Comparison of ENCODE assay signal across 21 mouse cellular contexts in the genomic region with DNA sequence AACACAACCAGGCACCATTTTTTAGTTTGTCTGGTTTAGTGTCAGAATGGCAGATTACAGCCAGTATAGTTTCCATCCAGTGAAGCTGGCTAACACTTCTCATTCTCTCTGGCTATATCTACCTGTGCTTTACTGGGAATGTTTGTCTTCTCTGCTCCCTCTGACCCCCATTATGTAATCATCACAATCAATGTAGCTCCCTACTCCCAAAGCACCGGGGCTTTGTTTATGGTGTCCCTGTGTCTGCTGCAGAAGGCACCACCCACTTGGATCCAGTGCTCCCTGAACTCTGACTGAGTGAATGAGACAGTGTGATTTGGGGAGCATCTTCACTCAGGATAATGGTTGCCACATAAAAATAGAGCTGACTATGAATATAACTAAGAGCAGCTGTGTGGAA.
A peak's percentile ranks its signal among the peaks of the same experiment; 100 is the strongest.
DNase-seq lines count a peak whose midpoint lies in the region; ATAC-seq and TF ChIP-seq lines count a peak whose summit lies in the region.
"Had no signal": no experiment of that assay in that cellular context is flagged by ENCODE, and none has a peak within 500 bp of the region (broad histone marks: within the 10 kb centered on the region; RNA-seq: fewer than 3 reads in every experiment).

No protein-coding gene starts in this region.

- no peak for TF ChIP-seq CTCF in liver, postnatal 0 days (IDR thresholded peaks at IDR 0.05; ENCODE audit: low read depth)
- TF ChIP-seq CTCF in intestine, postnatal 0 days (IDR thresholded peaks at IDR 0.05; ENCODE audit: low read depth), result no peak
- TF ChIP-seq CTCF in midbrain, postnatal 0 days (IDR thresholded peaks at IDR 0.05), result no peak

- TF ChIP-seq EP300 in liver, postnatal 0 days (IDR thresholded peaks at IDR 0.05; ENCODE audit: low read depth), result no peak

- no peaks in the 10 kb centered on the region for H3K27me3 ChIP-seq in liver, embryonic 13.5 days
- no peaks in the 10 kb centered on the region for H3K27me3 ChIP-seq in liver, postnatal 0 days (ENCODE audit: insufficient read depth, low read length)
- H3K27me3 ChIP-seq in intestine, postnatal 0 days (replicated peaks; ENCODE audit: control insufficient read depth, insufficient read depth, low read length), result no peaks in the 10 kb centered on the region
- no peaks in the 10 kb centered on the region for H3K27me3 ChIP-seq in midbrain, postnatal 0 days (ENCODE audit: insufficient read depth, low read length)
- H3K27me3 ChIP-seq: forebrain, embryonic 13.5 days had no signal

- no peak overlapping the region for H3K27ac ChIP-seq in liver, embryonic 13.5 days
- H3K27ac ChIP-seq in liver, postnatal 0 days (ENCODE audit: low read depth), result no peak overlapping the region
- H3K27ac ChIP-seq in intestine, postnatal 0 days (ENCODE audit: low read depth, low read length), result no peak overlapping the region
- no peak overlapping the region for H3K27ac ChIP-seq in midbrain, postnatal 0 days (ENCODE audit: low read depth, low read length)
- H3K27ac ChIP-seq: forebrain, embryonic 10.5 days; forebrain, embryonic 13.5 days; hindbrain, embryonic 14.5 days; hindbrain, postnatal 0 days had no signal

- WGBS in liver, embryonic 13.5 days (ENCODE audit: insufficient replicate concordance), result 42% methylated on average over 1 of the region's 1 CpGs
- WGBS in liver, postnatal 0 days (ENCODE audit: insufficient replicate concordance), result 35% methylated on average over 1 of the region's 1 CpGs
- 4% methylated on average over 1 of the region's 1 CpGs for WGBS in intestine, postnatal 0 days
- WGBS in midbrain, postnatal 0 days, result 50% methylated on average over 1 of the region's 1 CpGs

- no peaks in the 10 kb centered on the region for H3K36me3 ChIP-seq in liver, embryonic 13.5 days
- H3K36me3 ChIP-seq in liver, postnatal 0 days (replicated peaks; ENCODE audit: insufficient read depth, low read length), result no peaks in the 10 kb centered on the region
- no peaks in the 10 kb centered on the region for H3K36me3 ChIP-seq in intestine, postnatal 0 days (ENCODE audit: control insufficient read depth, insufficient read depth)
- no peaks in the 10 kb centered on the region for H3K36me3 ChIP-seq in midbrain, postnatal 0 days (ENCODE audit: insufficient read depth, low read length)
- H3K36me3 ChIP-seq: forebrain, embryonic 10.5 days had no signal

- peak; percentile 52 for DNase-seq in heart, adult 11 months
- DNase-seq in heart, postnatal 10 days, result no peak
- DNase-seq in liver, embryonic 13.5 days, result no peak
- DNase-seq in liver, postnatal 0 days, result peak; percentile 16
- no peak for DNase-seq in midbrain, postnatal 0 days (ENCODE audit: low spot score)
- DNase-seq: adrenal gland, adult 8-10 months; adrenal gland, postnatal 25 days; cerebellum, adult 18-20 months; cerebellum, adult 9-10 months; cerebellum, postnatal 14 days; gastrocnemius, postnatal 10 days; gastrocnemius, postnatal 36 days; heart, postnatal 36 days had no signal

- H3K9me3 ChIP-seq in liver, embryonic 13.5 days (replicated peaks), result 0 out of 2 replicates have a peak, but pooled peaks cover 2% of the 10 kb centered on the region
- no peaks in the 10 kb centered on the region for H3K9me3 ChIP-seq in liver, postnatal 0 days (ENCODE audit: low read length)
- H3K9me3 ChIP-seq in intestine, postnatal 0 days (ENCODE audit: control insufficient read depth), result no peaks in the 10 kb centered on the region
- H3K9me3 ChIP-seq in midbrain, postnatal 0 days (ENCODE audit: low read length), result no peaks in the 10 kb centered on the region
- H3K9me3 ChIP-seq: forebrain, embryonic 10.5 days; forebrain, embryonic 13.5 days had no signal

- intact Hi-C loops in heart, postnatal 10 days (cut with DNase I), result no loop called here

- no peak overlapping the region for H3K4me2 ChIP-seq in liver, embryonic 13.5 days
- no peak overlapping the region for H3K4me2 ChIP-seq in liver, postnatal 0 days (ENCODE audit: low read depth, low read length)
- no peak overlapping the region for H3K4me2 ChIP-seq in intestine, postnatal 0 days (replicated peaks; ENCODE audit: low read depth)
- no peak overlapping the region for H3K4me2 ChIP-seq in midbrain, postnatal 0 days (ENCODE audit: low read depth, low read length, poor library complexity, severe bottlenecking)
- H3K4me2 ChIP-seq: forebrain, embryonic 13.5 days; heart, embryonic 11.5 days; hindbrain, embryonic 14.5 days had no signal

- H3K9ac ChIP-seq in liver, embryonic 13.5 days, result no peak overlapping the region
- H3K9ac ChIP-seq in liver, postnatal 0 days (replicated peaks), result no peak overlapping the region
- H3K9ac ChIP-seq in intestine, postnatal 0 days (ENCODE audit: low read depth, low read length), result no peak overlapping the region
- H3K9ac ChIP-seq in midbrain, postnatal 0 days (replicated peaks; ENCODE audit: low read length, poor library complexity, severe bottlenecking), result no peak overlapping the region
- H3K9ac ChIP-seq: forebrain, embryonic 13.5 days; hindbrain, embryonic 14.5 days had no signal

- H3K4me1 ChIP-seq in liver, embryonic 13.5 days (replicated peaks), result no peaks in the 10 kb centered on the region
- H3K4me1 ChIP-seq in liver, postnatal 0 days (ENCODE audit: insufficient read depth), result no peaks in the 10 kb centered on the region
- H3K4me1 ChIP-seq in intestine, postnatal 0 days (replicated peaks; ENCODE audit: control insufficient read depth, insufficient read depth, low read length), result no peaks in the 10 kb centered on the region
- no peaks in the 10 kb centered on the region for H3K4me1 ChIP-seq in midbrain, postnatal 0 days (ENCODE audit: insufficient read depth, low read length)
- H3K4me1 ChIP-seq: forebrain, embryonic 10.5 days; forebrain, embryonic 13.5 days had no signal

- ATAC-seq in liver, embryonic 13.5 days (ENCODE audit: low read depth), result peak; percentile 65
- ATAC-seq in liver, postnatal 0 days, result peak; percentile 58
- ATAC-seq in intestine, postnatal 0 days, result no peak
- no peak for ATAC-seq in midbrain, postnatal 0 days (ENCODE audit: low FRiP score)
- ATAC-seq: activated CD4-positive, CD25-positive, alpha-beta regulatory T cell, adult 4 months; forebrain, embryonic 13.5 days; forebrain, embryonic 16.5 days; hindbrain, postnatal 0 days had no signal

- H3K4me3 ChIP-seq in liver, embryonic 13.5 days (replicated peaks), result no peak overlapping the region
- H3K4me3 ChIP-seq in liver, postnatal 0 days (ENCODE audit: low read depth, low read length), result no peak overlapping the region
- no peak overlapping the region for H3K4me3 ChIP-seq in intestine, postnatal 0 days (ENCODE audit: low read depth, low read length)
- no peak overlapping the region for H3K4me3 ChIP-seq in midbrain, postnatal 0 days (ENCODE audit: low read depth, low read length)
- H3K4me3 ChIP-seq: forebrain, embryonic 10.5 days; forebrain, embryonic 13.5 days had no signal

Comparison
In these comparisons a context has a peak if more than half of its experiments do, and no peak if none do; other contexts are left out.
1. DNase-seq: peak in heart, adult 11 months (single experiment) and liver, postnatal 0 days (single experiment); none in heart, postnatal 10 days (0 of 2), liver, embryonic 13.5 days (single experiment) and midbrain, postnatal 0 days (single experiment).
2. ATAC-seq: peak in liver, embryonic 13.5 days (single experiment) and liver, postnatal 0 days (single experiment); none in intestine, postnatal 0 days (single experiment) and midbrain, postnatal 0 days (single experiment).